19 mouse cellular contexts compared by ENCODE assay signal in genomic region chr2:74482651-74483050, GRCm38 (mm10).
"Had no signal": no experiment of that assay in that cellular context is flagged by ENCODE, and none has a peak within 500 bp of the region (broad histone marks: within the 10 kb centered on the region; RNA-seq: fewer than 3 reads in every experiment).

No protein-coding gene starts in this region.

- H3K4me1 ChIP-seq: lung, embryonic 15.5 days; megakaryocyte, embryonic 14.5 days; midbrain, embryonic 13.5 days; midbrain, embryonic 15.5 days; neural tube, embryonic 15.5 days had no signal

- H3K36me3 ChIP-seq: lung, embryonic 15.5 days; midbrain, embryonic 13.5 days; midbrain, embryonic 15.5 days; neural tube, embryonic 13.5 days; neural tube, embryonic 15.5 days had no signal

- H3K4me3 ChIP-seq: lung, embryonic 15.5 days; megakaryocyte, embryonic 14.5 days; midbrain, embryonic 13.5 days; midbrain, embryonic 15.5 days; neural tube, embryonic 13.5 days; neural tube, embryonic 15.5 days had no signal

- H3K27ac ChIP-seq: lung, embryonic 15.5 days; macrophage; midbrain, embryonic 13.5 days; midbrain, embryonic 15.5 days; neural tube, embryonic 13.5 days; neural tube, embryonic 15.5 days had no signal

- H3K27me3 ChIP-seq: lung, embryonic 15.5 days; midbrain, embryonic 13.5 days; midbrain, embryonic 15.5 days; neural tube, embryonic 13.5 days; neural tube, embryonic 15.5 days had no signal

- DNase-seq: lung, adult 2 months; lung, postnatal 14 days; lung, postnatal 36 days; right cerebral cortex, adult 18-20 months; right cerebral cortex, postnatal 25 days; right cerebral cortex, postnatal 4 days; spleen, adult 18-20 months; thymus, adult 18-20 months; thymus, postnatal 14 days; thymus, postnatal 36 days had no signal

- H3K4me2 ChIP-seq: lung, embryonic 15.5 days; midbrain, embryonic 11.5 days; midbrain, embryonic 13.5 days; midbrain, embryonic 15.5 days; neural tube, embryonic 13.5 days; neural tube, embryonic 15.5 days had no signal

- H3K9me3 ChIP-seq: lung, embryonic 15.5 days; megakaryocyte, embryonic 14.5 days; midbrain, embryonic 13.5 days; midbrain, embryonic 15.5 days; neural tube, embryonic 13.5 days; neural tube, embryonic 15.5 days had no signal

- H3K9ac ChIP-seq: lung, embryonic 15.5 days; midbrain, embryonic 13.5 days; midbrain, embryonic 15.5 days; neural tube, embryonic 13.5 days; neural tube, embryonic 15.5 days had no signal

- ATAC-seq: lung, postnatal 0 days; midbrain, embryonic 15.5 days had no signal
